Mouse (Mus musculus) bone marrow macrophage, adult 2 months (primary cell): Measurements from ENCODE around the gene Reep3.

Experiments
- CTCF ChIP-seq: IDR thresholded peaks from 2 replicates; pipeline ENCODE4 v1.5.1; 2012; ENCODE audit warnings: low read depth, mild to moderate bottlenecking, low read length, moderate library complexity
- POLR2A ChIP-seq: IDR thresholded peaks from 2 replicates; pipeline ENCODE4 v1.6.1; 2012; ENCODE audit warnings: mild to moderate bottlenecking, low read depth, low read length, borderline replicate concordance

DNA sequence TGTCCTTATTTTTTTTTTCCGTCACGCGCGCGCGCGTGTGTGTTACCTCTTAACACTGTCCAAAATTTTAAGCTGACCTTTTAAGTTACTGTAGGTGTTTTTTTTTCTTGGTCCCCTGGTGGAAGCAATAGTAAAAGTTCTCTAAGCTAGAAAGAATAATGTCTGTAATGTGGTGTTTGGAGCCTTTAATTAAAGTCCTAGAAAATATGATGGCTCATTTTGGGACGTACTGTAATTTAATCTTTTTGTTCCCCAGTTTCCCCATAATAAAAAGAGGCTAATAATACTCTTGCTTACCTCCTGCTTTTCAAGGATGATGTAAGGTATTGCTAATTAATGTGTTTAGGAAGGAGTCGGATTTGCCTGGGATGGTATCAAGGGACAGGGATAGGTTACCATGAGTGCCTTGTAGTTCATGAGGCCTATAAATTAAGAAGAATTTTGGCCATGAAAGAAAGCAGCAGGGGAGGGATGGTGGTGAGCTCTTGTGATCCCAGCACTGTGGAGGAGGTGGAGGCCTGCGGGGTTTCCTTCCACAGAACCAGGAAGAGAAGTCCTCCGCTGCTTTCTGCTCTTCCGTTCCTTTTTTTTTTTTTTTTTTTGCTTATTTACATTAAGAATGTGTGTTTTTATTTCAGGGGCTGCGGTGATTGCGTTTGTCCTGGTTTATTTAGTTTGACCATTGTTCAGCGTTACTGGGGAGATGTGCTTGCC is 849 bp upstream of the Reep3 start:
- no peak for TF ChIP-seq POLR2A
- TF ChIP-seq CTCF = no peak
